Mouse (Mus musculus): Measurements from ENCODE around the gene Als2cl. TPM values are rescaled to one million over a fixed set of nuclear protein-coding genes. Genes with fewer than 3 reads are reported as not detected.

Als2cl gene
- polyA plus RNA-seq, 1 experiment from 2014 or later, result 1.6 TPM

- no peak overlapping the region for H3K4me3 ChIP-seq (ENCODE audit: control insufficient read depth in 1 of 2, insufficient read depth in 1 of 2, low read depth in 1 of 2, low read length in 2 of 2)
- peaks cover 6 to 8% of the 10 kb centered on the region in 2 experiments; a peak in 3 of 4 replicates for H3K4me1 ChIP-seq (ENCODE audit: control insufficient read depth in 2 of 2, insufficient read depth in 2 of 2, low read length in 2 of 2)
- no peaks in the 10 kb centered on the region for H3K36me3 ChIP-seq (ENCODE audit: control insufficient read depth, insufficient read depth, low read length)
- no peaks in the 10 kb centered on the region for H3K9me3 ChIP-seq (ENCODE audit: control insufficient read depth, low read length)
- H3K4me2 ChIP-seq (ENCODE audit: low read length), result no peak overlapping the region
- no peak for ATAC-seq (ENCODE audit: insufficient number of reproducible peaks, insufficient read depth, low FRiP score, low read depth)
- no peak overlapping the region for H3K9ac ChIP-seq (ENCODE audit: low read length)
- no peak overlapping the region for H3K27ac ChIP-seq (replicated peaks in 1 of 2; ENCODE audit: control insufficient read depth in 1 of 2, insufficient read depth in 1 of 2, low read depth in 2 of 2, low read length in 2 of 2)
- 63% methylated on average over 10 of the region's 10 CpGs for WGBS
- peaks cover 7% of the 10 kb centered on the region; the same call in 1 of the 2 replicates for H3K27me3 ChIP-seq (ENCODE audit: control insufficient read depth, insufficient read depth, low read length)
Observed at GRCm38 (mm10) chr9:110893429-110893828, 13.8 kb downstream of the Als2cl start.

- H3K4me2 ChIP-seq (ENCODE audit: low read length), result no peak overlapping the region
- H3K9me3 ChIP-seq (ENCODE audit: control insufficient read depth, low read length), result no peaks in the 10 kb centered on the region
- ATAC-seq (ENCODE audit: insufficient number of reproducible peaks, insufficient read depth, low FRiP score, low read depth), result no peak
- no peak overlapping the region for H3K4me3 ChIP-seq (ENCODE audit: control insufficient read depth in 1 of 2, insufficient read depth in 1 of 2, low read depth in 1 of 2, low read length in 2 of 2)
- H3K4me1 ChIP-seq (ENCODE audit: control insufficient read depth in 2 of 2, insufficient read depth in 2 of 2, low read length in 2 of 2), result peaks cover 6 to 8% of the 10 kb centered on the region in 2 experiments; a peak in 3 of 4 replicates
- no peak overlapping the region for H3K9ac ChIP-seq (ENCODE audit: low read length)
- H3K27me3 ChIP-seq (ENCODE audit: control insufficient read depth, insufficient read depth, low read length), result peaks cover 7% of the 10 kb centered on the region; the same call in 1 of the 2 replicates
- WGBS, result 52% methylated on average over 5 of the region's 5 CpGs
- H3K27ac ChIP-seq (replicated peaks in 1 of 2; ENCODE audit: control insufficient read depth in 1 of 2, insufficient read depth in 1 of 2, low read depth in 2 of 2, low read length in 2 of 2), result no peak overlapping the region
- no peaks in the 10 kb centered on the region for H3K36me3 ChIP-seq (ENCODE audit: control insufficient read depth, insufficient read depth, low read length)
Observed at GRCm38 (mm10) chr9:110895507-110895906, 15.8 kb downstream of the Als2cl start.

GRCm38 (mm10) chr9:110895994-110896393, 16.3 kb downstream of the Als2cl start:
- Histone ChIP-seq H3K4me3 (ENCODE audit: control insufficient read depth in 1 of 2, insufficient read depth in 1 of 2, low read depth in 1 of 2, low read length in 2 of 2) (no peak overlapping the region), H3K4me1 (ENCODE audit: control insufficient read depth in 2 of 2, insufficient read depth in 2 of 2, low read length in 2 of 2) (peaks cover 6 to 8% of the 10 kb centered on the region in 2 experiments; a peak in 3 of 4 replicates), H3K9me3 (ENCODE audit: control insufficient read depth, low read length) (no peaks in the 10 kb centered on the region), H3K9ac (ENCODE audit: low read length) (no peak overlapping the region), H3K27ac (replicated peaks in 1 of 2; ENCODE audit: control insufficient read depth in 1 of 2, insufficient read depth in 1 of 2, low read depth in 2 of 2, low read length in 2 of 2) (no peak overlapping the region), H3K36me3 (ENCODE audit: control insufficient read depth, insufficient read depth, low read length) (no peaks in the 10 kb centered on the region), H3K4me2 (ENCODE audit: low read length) (peak overlapping the region; percentile 31; the same call in 1 of the 2 replicates), H3K27me3 (ENCODE audit: control insufficient read depth, insufficient read depth, low read length) (peaks cover 7% of the 10 kb centered on the region; the same call in 1 of the 2 replicates)
- 21% methylated on average over 7 of the region's 7 CpGs for WGBS
- no peak for ATAC-seq (ENCODE audit: insufficient number of reproducible peaks, insufficient read depth, low FRiP score, low read depth)

- H3K27me3 ChIP-seq (ENCODE audit: control insufficient read depth, insufficient read depth, low read length), result peaks cover 7% of the 10 kb centered on the region; the same call in 1 of the 2 replicates
- H3K9me3 ChIP-seq (ENCODE audit: control insufficient read depth, low read length), result no peaks in the 10 kb centered on the region
- no peak for ATAC-seq (ENCODE audit: insufficient number of reproducible peaks, insufficient read depth, low FRiP score, low read depth)
- H3K36me3 ChIP-seq (ENCODE audit: control insufficient read depth, insufficient read depth, low read length), result no peaks in the 10 kb centered on the region
- peak overlapping the region; percentile 31; the same call in 1 of the 2 replicates for H3K4me2 ChIP-seq (ENCODE audit: low read length)
- no peak overlapping the region for H3K4me3 ChIP-seq (ENCODE audit: control insufficient read depth in 1 of 2, insufficient read depth in 1 of 2, low read depth in 1 of 2, low read length in 2 of 2)
- no peak overlapping the region for H3K27ac ChIP-seq (replicated peaks in 1 of 2; ENCODE audit: control insufficient read depth in 1 of 2, insufficient read depth in 1 of 2, low read depth in 2 of 2, low read length in 2 of 2)
- H3K9ac ChIP-seq (ENCODE audit: low read length), result no peak overlapping the region
- 12% methylated on average over 6 of the region's 6 CpGs for WGBS
- peaks cover 4 to 6% of the 10 kb centered on the region in 2 experiments; a peak in 3 of 4 replicates for H3K4me1 ChIP-seq (ENCODE audit: control insufficient read depth in 2 of 2, insufficient read depth in 2 of 2, low read length in 2 of 2)
Observed at GRCm38 (mm10) chr9:110896595-110896994, 16.9 kb downstream of the Als2cl start.

- Histone ChIP-seq H3K4me2 (ENCODE audit: low read length) (no peak overlapping the region), H3K27me3 (ENCODE audit: control insufficient read depth, insufficient read depth, low read length) (peaks cover 5% of the 10 kb centered on the region; the same call in 1 of the 2 replicates), H3K4me3 (ENCODE audit: control insufficient read depth in 1 of 2, insufficient read depth in 1 of 2, low read depth in 1 of 2, low read length in 2 of 2) (no peak overlapping the region), H3K36me3 (ENCODE audit: control insufficient read depth, insufficient read depth, low read length) (no peaks in the 10 kb centered on the region), H3K27ac (replicated peaks in 1 of 2; ENCODE audit: control insufficient read depth in 1 of 2, insufficient read depth in 1 of 2, low read depth in 2 of 2, low read length in 2 of 2) (no peak overlapping the region), H3K4me1 (ENCODE audit: control insufficient read depth in 2 of 2, insufficient read depth in 2 of 2, low read length in 2 of 2) (peaks cover 4 to 6% of the 10 kb centered on the region in 2 experiments; a peak in 3 of 4 replicates), H3K9me3 (ENCODE audit: control insufficient read depth, low read length) (no peaks in the 10 kb centered on the region), H3K9ac (ENCODE audit: low read length) (no peak overlapping the region; the same call in 1 of the 2 replicates)
- WGBS, result 36% methylated on average over 10 of the region's 10 CpGs
- no peak for ATAC-seq (ENCODE audit: insufficient number of reproducible peaks, insufficient read depth, low FRiP score, low read depth)
Observed at GRCm38 (mm10) chr9:110899451-110900008, 19.9 kb downstream of the Als2cl start.

- 83% methylated on average over 6 of the region's 6 CpGs for WGBS
Observed at GRCm38 (mm10) chr9:110901204-110901603, 21.5 kb downstream of the Als2cl start.

GRCm38 (mm10) chr9:110902271-110902670, 22.6 kb downstream of the Als2cl start:
- ATAC-seq (ENCODE audit: insufficient number of reproducible peaks, insufficient read depth, low FRiP score, low read depth), result no peak
- Histone ChIP-seq H3K36me3 (ENCODE audit: control insufficient read depth, insufficient read depth, low read length) (no peaks in the 10 kb centered on the region), H3K9me3 (ENCODE audit: control insufficient read depth, low read length) (peaks cover 3% of the 10 kb centered on the region; the same call in 1 of the 2 replicates), H3K4me2 (ENCODE audit: low read length) (no peak overlapping the region), H3K4me1 (ENCODE audit: control insufficient read depth in 2 of 2, insufficient read depth in 2 of 2, low read length in 2 of 2) (no peaks in the 10 kb centered on the region; a peak in 1 of 4 replicates), H3K9ac (ENCODE audit: low read length) (no peak overlapping the region), H3K4me3 (ENCODE audit: control insufficient read depth in 1 of 2, insufficient read depth in 1 of 2, low read depth in 1 of 2, low read length in 2 of 2) (no peak overlapping the region), H3K27me3 (ENCODE audit: control insufficient read depth, insufficient read depth, low read length) (no peaks in the 10 kb centered on the region), H3K27ac (replicated peaks in 1 of 2; ENCODE audit: control insufficient read depth in 1 of 2, insufficient read depth in 1 of 2, low read depth in 2 of 2, low read length in 2 of 2) (no peak overlapping the region)
- WGBS, result 59% methylated on average over 4 of the region's 4 CpGs

More at GRCm38 (mm10) chr9:110901204-110901603, 21.5 kb downstream of the Als2cl start:
- no peaks in the 10 kb centered on the region for H3K27me3 ChIP-seq (ENCODE audit: control insufficient read depth, insufficient read depth, low read length)
- no peak overlapping the region for H3K4me3 ChIP-seq (ENCODE audit: control insufficient read depth in 1 of 2, insufficient read depth in 1 of 2, low read depth in 1 of 2, low read length in 2 of 2)
- no peak overlapping the region for H3K9ac ChIP-seq (ENCODE audit: low read length)
- no peak overlapping the region for H3K4me2 ChIP-seq (ENCODE audit: low read length)
- ATAC-seq (ENCODE audit: insufficient number of reproducible peaks, insufficient read depth, low FRiP score, low read depth), result no peak
- peaks cover 4% of the 10 kb centered on the region in 2 experiments; a peak in 3 of 4 replicates for H3K4me1 ChIP-seq (ENCODE audit: control insufficient read depth in 2 of 2, insufficient read depth in 2 of 2, low read length in 2 of 2)
- H3K9me3 ChIP-seq (ENCODE audit: control insufficient read depth, low read length), result no peaks in the 10 kb centered on the region
- H3K27ac ChIP-seq (replicated peaks in 1 of 2; ENCODE audit: control insufficient read depth in 1 of 2, insufficient read depth in 1 of 2, low read depth in 2 of 2, low read length in 2 of 2), result no peak overlapping the region
- no peaks in the 10 kb centered on the region for H3K36me3 ChIP-seq (ENCODE audit: control insufficient read depth, insufficient read depth, low read length)
